In genomic region chr17:51741126-51741525, GRCm38 (mm10) we compare ENCODE assay signal across 27 mouse cellular contexts.
A peak's percentile ranks its signal among the peaks of the same experiment; 100 is the strongest.
DNase-seq lines count a peak whose midpoint lies in the region; ATAC-seq and TF ChIP-seq lines count a peak whose summit lies in the region.
"Had no signal": no experiment of that assay in that cellular context is flagged by ENCODE, and none has a peak within 500 bp of the region (broad histone marks: within the 10 kb centered on the region; RNA-seq: fewer than 3 reads in every experiment).

No protein-coding gene starts in this region.

- H3K36me3 ChIP-seq in liver, embryonic 12.5 days, result no peaks in the 10 kb centered on the region
- H3K36me3 ChIP-seq: embryonic facial prominence, embryonic 15.5 days; G1E had no signal

- H3K27me3 ChIP-seq in liver, embryonic 12.5 days (replicated peaks), result no peaks in the 10 kb centered on the region
- H3K27me3 ChIP-seq: CH12.LX; embryonic facial prominence, embryonic 13.5 days; embryonic facial prominence, embryonic 15.5 days; forebrain, embryonic 12.5 days had no signal

- no peak overlapping the region for H3K4me2 ChIP-seq in liver, embryonic 12.5 days
- H3K4me2 ChIP-seq: embryonic facial prominence, embryonic 13.5 days; forebrain, embryonic 12.5 days had no signal

- DNase-seq in left cerebral cortex, adult 2 months (ENCODE audit: extremely low spot score in 1 of 2, low spot score in 2 of 2), result no peak
- no peak for DNase-seq in left cerebral cortex, postnatal 14 days (ENCODE audit: low spot score in 2 of 2)
- DNase-seq in frontal cortex, postnatal 10 days (ENCODE audit: low spot score in 2 of 2), result no peak
- DNase-seq: adrenal gland, adult 8-10 months; adrenal gland, postnatal 14 days; adrenal gland, postnatal 36 days; B cell, adult 2 months; cerebellum, adult 11-12 months; cerebellum, adult 2 months; cerebellum, adult 9-10 months; cerebellum, postnatal 10 days; cerebellum, postnatal 25 days; embryo, embryonic 11 days had no signal

- no peaks in the 10 kb centered on the region for H3K4me1 ChIP-seq in liver, embryonic 12.5 days
- H3K4me1 ChIP-seq: forebrain, embryonic 12.5 days had no signal

- whole genome bisulfite sequencing in liver, embryonic 12.5 days (ENCODE audit: insufficient replicate concordance), result 80% methylated on average over 10 of the region's 10 CpGs

- no peak overlapping the region for H3K9ac ChIP-seq in liver, embryonic 12.5 days
- H3K9ac ChIP-seq: embryonic facial prominence, embryonic 13.5 days; embryonic facial prominence, embryonic 15.5 days had no signal

- TF ChIP-seq CTCF in left cerebral cortex, adult 2 months (IDR thresholded peaks at IDR 0.05), result no peak

- no peaks in the 10 kb centered on the region for H3K9me3 ChIP-seq in liver, embryonic 12.5 days (replicated peaks)
- H3K9me3 ChIP-seq: embryonic facial prominence, embryonic 13.5 days; embryonic facial prominence, embryonic 15.5 days; forebrain, embryonic 10.5 days; forebrain, embryonic 12.5 days had no signal

- peak overlapping the region; percentile 55; the same call in 1 of the 2 replicates for H3K27ac ChIP-seq in left cerebral cortex, adult 2 months
- no peak overlapping the region for H3K27ac ChIP-seq in liver, embryonic 12.5 days
- H3K27ac ChIP-seq: forebrain, embryonic 10.5 days; forebrain, embryonic 12.5 days had no signal

- ATAC-seq in common myeloid progenitor, adult 5-6 weeks (replicated peaks; ENCODE audit: low read depth, poor library complexity, severe bottlenecking), result 0 out of 2 replicates have a peak, but pooled peaks have one; percentile 25
- ATAC-seq in megakaryocyte, adult 5-6 weeks (ENCODE audit: poor library complexity, severe bottlenecking), result peak; percentile 62; the same call in 1 of the 2 replicates
- ATAC-seq in liver, embryonic 12.5 days, result no peak
- ATAC-seq: activated CD4-positive, CD25-positive, alpha-beta regulatory T cell, adult 4 months; CD4-positive, CD25-positive, alpha-beta regulatory T cell, adult 4 months; forebrain, embryonic 14.5 days; Patski had no signal

- intact Hi-C loops in left cerebral cortex, adult 2 months (cut with DNase I), result no loop called here
- intact Hi-C loops in left cerebral cortex, postnatal 14 days (cut with DNase I), result no loop called here

- H3K4me3 ChIP-seq in left cerebral cortex, adult 2 months, result no peak overlapping the region
- no peak overlapping the region for H3K4me3 ChIP-seq in liver, embryonic 12.5 days
- H3K4me3 ChIP-seq: embryonic facial prominence, embryonic 13.5 days; embryonic facial prominence, embryonic 15.5 days; erythroblast, embryonic 14.5 days; forebrain, embryonic 10.5 days; forebrain, embryonic 12.5 days had no signal
